Mouse (Mus musculus) brain, embryonic 14.5 days (tissue): ENCODE measurements at regions not wholly inside any gene's neighbourhood (a gene's known extent, or its start where the extent isn't known, plus 50 kb on each side); places are given as distances from the start of the nearest gene placed in this dataset.

ENCODE experiments used
- CTCF ChIP-seq: fragments of 200-500 bp; IDR thresholded peaks from 2 replicates; pipeline ENCODE4 v1.5.1; 2012; ENCODE audit warnings: inconsistent platforms, mild to moderate bottlenecking, moderate library complexity, borderline replicate concordance; ENCODE audit not compliant: insufficient read depth, insufficient read length; ENCODE audit errors: extremely low read depth
- POLR2A ChIP-seq: fragments of 200-500 bp; IDR thresholded peaks from 2 replicates; pipeline ENCODE4 v1.6.1; 2012; ENCODE audit warnings: mild to moderate bottlenecking, inconsistent platforms, borderline replicate concordance; ENCODE audit not compliant: poor library complexity, insufficient read depth, insufficient read length, severe bottlenecking; ENCODE audit errors: extremely low read depth

GRCm38 (mm10) chr17:84030699-84031098, 157.0 kb downstream of the Zfp36l2 start:
- no peak; the same call in 1 of the 2 replicates for TF ChIP-seq CTCF
- TF ChIP-seq POLR2A: no peak
